Mouse (Mus musculus) kidney, adult 2 months (tissue): ENCODE data around the gene Casc3.

Source experiments
- CTCF ChIP-seq: fragments of 200-500 bp; conservative IDR thresholded peaks from 2 replicates; pipeline ENCODE4 v1.5.1; 2011; ENCODE audit warnings: low read depth, mild to moderate bottlenecking, control low read depth, low read length, moderate library complexity, mixed read lengths; ENCODE audit not compliant: insufficient read depth, insufficient read length
- POLR2A ChIP-seq: fragments of 200-500 bp; IDR thresholded peaks from one replicate; pipeline ENCODE4 v1.6.1; 2011; ENCODE audit warnings: low read depth, low read length, control low read depth

- no peak for TF ChIP-seq CTCF
- no peak for TF ChIP-seq POLR2A
These were observed 22.7 kb upstream of the Casc3 start for GRCm38 (mm10) chr11:98781851-98782512.
